Mouse (Mus musculus): Measurements from ENCODE around the gene Serpina9.

DNA sequence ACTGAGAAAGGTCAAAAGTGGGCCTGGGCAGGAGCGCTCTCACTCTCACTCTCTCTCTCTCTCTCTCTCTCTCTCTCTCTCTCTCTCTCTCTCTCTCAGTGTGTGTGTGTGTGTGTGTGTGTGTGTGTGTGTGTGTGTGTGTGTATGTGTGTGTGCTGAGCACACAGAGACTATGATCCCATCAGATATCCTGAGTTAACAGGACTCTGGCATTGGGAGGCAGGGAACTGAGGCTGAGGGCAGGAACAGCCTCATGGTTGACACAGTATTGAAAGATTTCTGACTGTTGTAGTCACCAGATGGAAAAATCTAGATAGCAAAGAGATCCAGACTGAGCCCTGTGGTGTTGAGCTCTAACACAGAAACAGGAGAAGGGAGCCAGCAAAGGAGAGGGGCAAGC, 20.2 kb upstream of the Serpina9 start:
- TF ChIP-seq TAL1 (IDR thresholded peaks at IDR 0.05; ENCODE audit: low read length) (no peak), GATA1 (IDR thresholded peaks at IDR 0.05; ENCODE audit: low read length) (no peak)

All from erythroblast, embryonic 14.5 days (primary cell).